In genomic region chr5:125758506-125758905, GRCm38 (mm10) we compare ENCODE assay signal across 20 mouse cellular contexts.
"Had no signal": no experiment of that assay in that cellular context is flagged by ENCODE, and none has a peak within 500 bp of the region (broad histone marks: within the 10 kb centered on the region; RNA-seq: fewer than 3 reads in every experiment).

No protein-coding gene starts in this region.

- H3K9ac ChIP-seq: limb, embryonic 13.5 days; liver, embryonic 12.5 days; liver, embryonic 15.5 days; stomach, embryonic 15.5 days had no signal

- H3K9me3 ChIP-seq: limb, embryonic 10.5 days; stomach, embryonic 15.5 days had no signal

- H3K36me3 ChIP-seq: limb, embryonic 10.5 days; limb, embryonic 13.5 days; liver, embryonic 12.5 days; liver, embryonic 15.5 days; stomach, embryonic 15.5 days had no signal

- H3K4me2 ChIP-seq: limb, embryonic 13.5 days; liver, embryonic 12.5 days; liver, embryonic 15.5 days; midbrain, embryonic 11.5 days; stomach, embryonic 15.5 days had no signal

- H3K27ac ChIP-seq: kidney, postnatal 0 days; limb, embryonic 10.5 days; limb, embryonic 13.5 days; liver, embryonic 12.5 days; liver, embryonic 15.5 days; stomach, embryonic 15.5 days had no signal

- ATAC-seq: intestine, embryonic 16.5 days; liver, embryonic 12.5 days had no signal

- H3K27me3 ChIP-seq: limb, embryonic 13.5 days; liver, embryonic 12.5 days; liver, embryonic 15.5 days; stomach, embryonic 15.5 days had no signal

- H3K4me1 ChIP-seq: limb, embryonic 10.5 days; limb, embryonic 13.5 days; liver, embryonic 12.5 days; liver, embryonic 15.5 days; stomach, embryonic 15.5 days had no signal

- H3K4me3 ChIP-seq: limb, embryonic 10.5 days; limb, embryonic 13.5 days; liver, embryonic 12.5 days; liver, embryonic 15.5 days; stomach, embryonic 15.5 days had no signal

- DNase-seq: kidney, adult 2 months; kidney, postnatal 25 days; liver; lung, adult 2 months; lung, postnatal 14 days; lung, postnatal 4 days; midbrain, embryonic 14.5 days; right cerebral cortex, postnatal 25 days; spleen, adult 18-20 months; thymus, adult 18-20 months; thymus, postnatal 14 days; thymus, postnatal 4 days had no signal
